Mouse (Mus musculus) limb, embryonic 11.5 days (tissue): ENCODE measurements around the gene Ifitm5. TPM values are rescaled to one million over a fixed set of nuclear protein-coding genes. Genes with fewer than 3 reads are reported as not detected.

Experiments
- ATAC-seq: fragments of 200-750 bp; cut with Nextera tagmentation; 2 replicates; pipeline ENCODE4 v1.8.0; 2017; ENCODE audit warnings: low read depth; ENCODE audit not compliant: insufficient number of reproducible peaks, low FRiP score, low TSS enrichment
- DNase-seq: peaks from one replicate; pipeline ENCODE4 v3.0.0-alpha.2; 2015; ENCODE audit warnings: low spot score
- H3K27ac ChIP-seq: fragments of 300-500 bp; sonication (generic); replicated peaks from 2 replicates; pipeline ENCODE4 v1.5.1; 2014; ENCODE audit warnings: low read depth, mild to moderate bottlenecking, low read length
- H3K27me3 ChIP-seq: fragments of 300-500 bp; sonication (generic); 2 replicates; pipeline ENCODE4 v1.6.1; 2014; ENCODE audit warnings: mild to moderate bottlenecking, low read length, mixed read lengths; ENCODE audit not compliant: control insufficient read depth, insufficient read depth
- H3K36me3 ChIP-seq: fragments of 300-500 bp; sonication (generic); 2 replicates; pipeline ENCODE4 v1.6.1; 2014; ENCODE audit warnings: mild to moderate bottlenecking, low read length, moderate library complexity, mixed read lengths; ENCODE audit not compliant: control insufficient read depth, insufficient read depth
- H3K4me1 ChIP-seq: fragments of 300-500 bp; sonication (generic); 2 replicates; pipeline ENCODE4 v1.6.1; 2014; ENCODE audit warnings: low read length, mixed read lengths; ENCODE audit not compliant: control insufficient read depth, insufficient read depth
- H3K4me2 ChIP-seq: fragments of 300-500 bp; sonication (generic); 2 replicates; pipeline ENCODE4 v1.6.1; 2014; ENCODE audit warnings: low read depth, mild to moderate bottlenecking, moderate library complexity; ENCODE audit not compliant: severe bottlenecking
- H3K4me3 ChIP-seq: fragments of 300-500 bp; sonication (generic); 2 replicates; pipeline ENCODE4 v1.5.1; 2014; ENCODE audit warnings: low read depth, low read length
- H3K9ac ChIP-seq: fragments of 300-500 bp; sonication (generic); 2 replicates; pipeline ENCODE4 v1.6.1; 2014; ENCODE audit warnings: mild to moderate bottlenecking, low read length
- H3K9me3 ChIP-seq: fragments of 300-500 bp; sonication (generic); 2 replicates; pipeline ENCODE4 v1.6.1; 2016; ENCODE audit warnings: low read length; ENCODE audit not compliant: control insufficient read depth
- WGBS: fragments of 180-500 bp; shearing (Covaris S2); extraction: QIAGEN DNeasy Blood & Tissue Kit; methylation state at CpG from one replicate; pipeline ENCODE4 v1.1.7; 2014; 5-methylcytosine and 5-hydroxymethylcytosine counted together
- polyA plus RNA-seq: library from polyadenylated mRNA; unstranded; fragments of >200 nt; fragmentation: Nextera tagmentation; extraction: Ambion mirVana; gene quantifications from 2 replicates; pipeline ENCODE4 v1.2.1, GENCODE M21; 2014

Ifitm5 gene
- polyA plus RNA-seq, 1 experiment from 2014 or later = 1.9 TPM

GRCm38 (mm10) chr7:140907697-140908096, 42.4 kb downstream of the Ifitm5 start:
- ATAC-seq = no peak
- Histone ChIP-seq H3K27ac (no peak overlapping the region), H3K4me3 (no peak overlapping the region)

DNA sequence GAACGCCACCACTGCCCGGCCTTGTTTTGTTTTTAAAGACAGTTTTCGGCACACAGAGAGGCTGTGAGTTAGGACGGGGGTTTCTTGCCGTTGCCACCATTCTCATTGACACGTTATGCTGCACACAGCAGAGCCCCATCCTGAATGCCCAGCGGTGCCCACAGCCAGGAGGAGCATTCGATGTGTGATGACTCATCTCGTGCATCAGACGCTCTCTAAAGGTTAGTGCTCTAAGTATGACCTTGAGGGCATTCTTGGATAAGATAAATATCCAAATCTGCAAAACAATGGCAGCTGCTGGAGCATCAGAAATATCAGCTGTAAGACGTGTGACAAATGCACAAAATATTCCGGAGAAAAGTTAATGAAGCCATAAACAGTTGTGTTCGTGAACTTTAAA, 43.0 kb downstream of the Ifitm5 start:
- DNase-seq = no peak
- 90% methylated on average over 13 of the region's 13 CpGs for WGBS
- H3K36me3 ChIP-seq = no peaks in the 10 kb centered on the region

More at GRCm38 (mm10) chr7:140907697-140908096, 42.4 kb downstream of the Ifitm5 start:
- no peak for DNase-seq
- H3K9me3 ChIP-seq = no peaks in the 10 kb centered on the region
- no peaks in the 10 kb centered on the region for H3K36me3 ChIP-seq
- WGBS = 86% methylated on average over 7 of the region's 7 CpGs
- H3K9ac ChIP-seq = no peak overlapping the region
- no peaks in the 10 kb centered on the region for H3K27me3 ChIP-seq
- H3K4me1 ChIP-seq = peaks cover 7% of the 10 kb centered on the region; the same call in 1 of the 2 replicates
- H3K4me2 ChIP-seq = no peak overlapping the region

GRCm38 (mm10) chr7:140905642-140906081, 44.4 kb downstream of the Ifitm5 start:
- DNase-seq = no peak
- H3K4me1 ChIP-seq = peaks cover 9% of the 10 kb centered on the region; the same call in 1 of the 2 replicates
- no peaks in the 10 kb centered on the region for H3K36me3 ChIP-seq
- H3K4me2 ChIP-seq = no peak overlapping the region
- no peak for ATAC-seq
- no peak overlapping the region for H3K4me3 ChIP-seq
- no peak overlapping the region for H3K27ac ChIP-seq
- WGBS = 84% methylated on average over 2 of the region's 2 CpGs
- no peak overlapping the region for H3K9ac ChIP-seq
- no peaks in the 10 kb centered on the region for H3K27me3 ChIP-seq
- H3K9me3 ChIP-seq = no peaks in the 10 kb centered on the region

More for the DNA sequence above, 43.0 kb downstream of the Ifitm5 start:
- ATAC-seq = no peak
- Histone ChIP-seq H3K27ac (no peak overlapping the region), H3K9me3 (no peaks in the 10 kb centered on the region), H3K4me2 (no peak overlapping the region), H3K27me3 (no peaks in the 10 kb centered on the region), H3K9ac (no peak overlapping the region), H3K4me1 (peaks cover 7% of the 10 kb centered on the region; the same call in 1 of the 2 replicates), H3K4me3 (no peak overlapping the region)

- H3K27ac ChIP-seq = no peak overlapping the region
- DNase-seq (peak; percentile 89), ATAC-seq (peak; percentile 28; the same call in 1 of the 2 replicates)
- WGBS = 26% methylated on average over 13 of the region's 13 CpGs
- no peak overlapping the region for H3K4me2 ChIP-seq
- peaks cover under 1% of the 10 kb centered on the region; the same call in 1 of the 2 replicates for H3K36me3 ChIP-seq
- no peak overlapping the region; the same call in 1 of the 2 replicates for H3K9ac ChIP-seq
- H3K27me3 ChIP-seq = no peaks in the 10 kb centered on the region
- H3K9me3 ChIP-seq = no peaks in the 10 kb centered on the region
- H3K4me1 ChIP-seq = peaks cover 9% of the 10 kb centered on the region; the same call in 1 of the 2 replicates
- H3K4me3 ChIP-seq = no peak overlapping the region
Measured at GRCm38 (mm10) chr7:140903212-140903611, 46.9 kb downstream of the Ifitm5 start.

DNA sequence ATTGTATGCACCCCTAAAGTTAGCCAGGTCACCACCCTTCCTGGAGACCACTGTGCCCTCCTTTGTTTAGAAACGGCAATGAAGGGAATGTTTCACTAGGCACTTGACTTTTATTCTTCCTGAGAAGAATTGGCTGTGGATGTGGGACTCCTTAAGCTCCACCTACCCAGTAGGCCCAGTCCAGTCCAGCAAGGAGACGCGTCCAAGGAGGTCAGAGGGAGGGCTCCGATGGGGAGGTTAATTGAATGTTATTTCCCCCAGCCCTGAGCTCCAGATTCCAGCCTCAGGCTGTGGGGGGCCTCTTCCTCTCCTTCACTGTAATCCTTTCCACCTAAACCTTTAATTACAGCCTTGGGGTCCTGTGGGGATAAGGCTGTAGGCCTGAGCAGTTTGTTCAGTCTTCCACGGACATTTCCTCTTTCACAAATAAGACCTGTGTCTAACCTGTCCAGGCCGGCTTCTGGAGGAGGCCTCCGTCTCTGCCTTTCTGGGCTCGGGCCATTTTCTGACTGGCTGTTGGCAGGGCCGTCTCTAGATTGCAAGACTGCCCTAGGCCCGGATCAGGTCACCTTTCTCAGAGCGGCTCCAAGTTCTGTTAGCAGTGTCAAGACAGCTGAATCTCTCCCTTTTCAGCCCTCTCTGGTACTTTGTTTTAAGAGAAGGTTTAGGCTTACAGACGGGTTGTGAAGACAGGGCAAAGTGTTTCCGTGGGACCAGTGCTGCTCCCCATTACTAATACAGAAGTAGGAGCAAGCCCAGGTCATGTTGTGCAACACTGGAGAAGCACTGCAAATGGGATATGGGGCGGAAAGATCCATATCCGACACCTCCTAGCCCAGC, 47.8 kb downstream of the Ifitm5 start:
- Histone ChIP-seq H3K4me3 (no peak overlapping the region), H3K9ac (peak overlapping the region; percentile 17; the same call in 1 of the 2 replicates), H3K27me3 (no peaks in the 10 kb centered on the region), H3K4me1 (peaks cover 9% of the 10 kb centered on the region; the same call in 1 of the 2 replicates), H3K4me2 (no peak overlapping the region), H3K36me3 (peaks cover 4% of the 10 kb centered on the region; the same call in 1 of the 2 replicates), H3K27ac (no peak overlapping the region), H3K9me3 (no peaks in the 10 kb centered on the region)
- no peak for ATAC-seq
- no peak for DNase-seq
- WGBS = 73% methylated on average over 15 of the region's 15 CpGs

GRCm38 (mm10) chr7:140900220-140900619, 49.9 kb downstream of the Ifitm5 start, which contains the start of gene Cox8b:
TSS of gene Cox8b (minus strand) at chr7:140900446.
- Histone ChIP-seq H3K4me3 (no peak within 1 kb of the TSS), H3K36me3 (peaks cover 8% of the 10 kb centered on the region; the same call in 1 of the 2 replicates), H3K4me2 (no peak within 1 kb of the TSS), H3K9ac (no peak within 1 kb of the TSS), H3K27me3 (no peaks in the 10 kb centered on the region), H3K27ac (no peak within 1 kb of the TSS), H3K9me3 (no peaks in the 10 kb centered on the region), H3K4me1 (peaks cover 9% of the 10 kb centered on the region; the same call in 1 of the 2 replicates)
- DNase-seq = no peak
- no peak for ATAC-seq
- 84% methylated on average over 10 of the region's 10 CpGs for WGBS

GRCm38 (mm10) chr7:140899121-140899520, 51.0 kb downstream of the Ifitm5 start:
- DNase-seq (no peak), ATAC-seq (no peak)
- Histone ChIP-seq H3K27ac (no peak overlapping the region), H3K9me3 (no peaks in the 10 kb centered on the region), H3K27me3 (no peaks in the 10 kb centered on the region), H3K4me2 (no peak overlapping the region), H3K36me3 (peaks cover 14% of the 10 kb centered on the region; the same call in 1 of the 2 replicates), H3K9ac (no peak overlapping the region), H3K4me3 (no peak overlapping the region), H3K4me1 (peaks cover 9% of the 10 kb centered on the region; the same call in 1 of the 2 replicates)
- 87% methylated on average over 3 of the region's 3 CpGs for WGBS
